Mouse (Mus musculus) cerebellum, adult 11-12 months (tissue): ENCODE data around the gene Cyp2j5.
"Not testable (repeated sequence)": the region's sequence is repeated elsewhere in the genome, so short reads cannot be mapped to it uniquely, and the experiment has no call there.

Experiments
- DNase-seq: peaks from one replicate; pipeline ENCODE4 v3.0.0; 2022

Cyp2j5 gene

GRCm38 (mm10) chr4:96663991-96664390, at the start of gene Cyp2j5:
TSS of gene Cyp2j5 (minus strand) at chr4:96664154.
- no peak for DNase-seq

- DNase-seq: peak; percentile 32
Measured at GRCm38 (mm10) chr4:96705281-96705951, 41.5 kb upstream of the Cyp2j5 start.

- DNase-seq: no peak
Measured at GRCm38 (mm10) chr4:96698218-96698561, 34.2 kb upstream of the Cyp2j5 start.

- DNase-seq: peak; percentile 10
Measured at GRCm38 (mm10) chr4:96697511-96698217, 33.7 kb upstream of the Cyp2j5 start.

GRCm38 (mm10) chr4:96696614-96697360, 32.8 kb upstream of the Cyp2j5 start:
- peak; percentile 59 for DNase-seq

GRCm38 (mm10) chr4:96687358-96687803, 23.4 kb upstream of the Cyp2j5 start:
- no peak for DNase-seq

- no peak for DNase-seq
Measured at GRCm38 (mm10) chr4:96683474-96683873, 19.5 kb upstream of the Cyp2j5 start.

- no peak for DNase-seq
Measured at GRCm38 (mm10) chr4:96680966-96681365, 17.0 kb upstream of the Cyp2j5 start.

GRCm38 (mm10) chr4:96680233-96680632, 16.3 kb upstream of the Cyp2j5 start:
- DNase-seq: no peak

GRCm38 (mm10) chr4:96664668-96665454, 907 bp upstream of the Cyp2j5 start:
- DNase-seq: no peak

- no peak for DNase-seq
Measured at GRCm38 (mm10) chr4:96635455-96635854, 28.5 kb downstream of the Cyp2j5 start.

- no peak for DNase-seq
Measured at GRCm38 (mm10) chr4:96622474-96622873, 41.5 kb downstream of the Cyp2j5 start.

- peak; percentile 23 for DNase-seq
Measured at GRCm38 (mm10) chr4:96591791-96592150, 72.2 kb downstream of the Cyp2j5 start.

GRCm38 (mm10) chr4:96590911-96591790, 72.8 kb downstream of the Cyp2j5 start, which contains the start of gene Cyp2j9:
TSS of gene Cyp2j9 (minus strand) at chr4:96591578.
- DNase-seq: peak; percentile 20

- peak; percentile 2 for DNase-seq
Measured at GRCm38 (mm10) chr4:96581425-96582088, 82.4 kb downstream of the Cyp2j5 start.

- not testable (repeated sequence) for DNase-seq
Measured at GRCm38 (mm10) chr4:96580351-96580750, 83.6 kb downstream of the Cyp2j5 start.
